Mouse (Mus musculus) brain, embryonic 14.5 days (tissue): Measurements from ENCODE around the gene Mfn1.
A peak's percentile ranks its signal among the peaks of the same experiment; 100 is the strongest.

Experiments used
- CTCF ChIP-seq: fragments of 200-500 bp; IDR thresholded peaks from 2 replicates; pipeline ENCODE4 v1.5.1; 2012; ENCODE audit warnings: inconsistent platforms, mild to moderate bottlenecking, moderate library complexity, borderline replicate concordance; ENCODE audit not compliant: insufficient read depth, insufficient read length; ENCODE audit errors: extremely low read depth
- POLR2A ChIP-seq: fragments of 200-500 bp; IDR thresholded peaks from 2 replicates; pipeline ENCODE4 v1.6.1; 2012; ENCODE audit warnings: mild to moderate bottlenecking, inconsistent platforms, borderline replicate concordance; ENCODE audit not compliant: poor library complexity, insufficient read depth, insufficient read length, severe bottlenecking; ENCODE audit errors: extremely low read depth

GRCm38 (mm10) chr3:32510375-32511190 lies 18.7 kb upstream of the Mfn1 start:
- TF ChIP-seq CTCF (peak; percentile 72), POLR2A (peak; percentile 91)
